Mouse (Mus musculus) hindbrain, embryonic 11.5 days (tissue): ENCODE data around the gene Ruvbl2. TPM values are rescaled to one million over a fixed set of nuclear protein-coding genes. Genes with fewer than 3 reads are reported as not detected.
A peak's percentile ranks its signal among the peaks of the same experiment; 100 is the strongest.
"Not testable (repeated sequence)": the region's sequence is repeated elsewhere in the genome, so short reads cannot be mapped to it uniquely, and the experiment has no call there.

Experiments used
- ATAC-seq: fragments of 200-750 bp; cut with Nextera tagmentation; 2 replicates; pipeline ENCODE4 v1.8.0; 2017; ENCODE audit warnings: mild to moderate bottlenecking, moderate TSS enrichment, moderate library complexity; ENCODE audit not compliant: low FRiP score
- DNase-seq: peaks from one replicate; pipeline ENCODE4 v3.0.0-alpha.2; 2015; ENCODE audit warnings: low spot score
- H3K27ac ChIP-seq: fragments of 300-500 bp; sonication (generic); 2 replicates; pipeline ENCODE4 v1.5.1; 2014; ENCODE audit warnings: mild to moderate bottlenecking, low read depth, low read length
- H3K27me3 ChIP-seq: fragments of 300-500 bp; sonication (generic); 2 replicates; pipeline ENCODE4 v1.6.1; 2014; ENCODE audit warnings: mild to moderate bottlenecking, low read length, moderate library complexity, mixed read lengths; ENCODE audit not compliant: control insufficient read depth, insufficient read depth
- H3K36me3 ChIP-seq: fragments of 300-500 bp; sonication (generic); 2 replicates; pipeline ENCODE4 v1.6.1; 2014; ENCODE audit warnings: mild to moderate bottlenecking, low read length, moderate library complexity, mixed read lengths; ENCODE audit not compliant: control insufficient read depth, insufficient read depth
- H3K4me1 ChIP-seq: fragments of 300-500 bp; sonication (generic); replicated peaks from 2 replicates; pipeline ENCODE4 v1.6.1; 2014; ENCODE audit warnings: low read length, mixed read lengths; ENCODE audit not compliant: control insufficient read depth, insufficient read depth
- H3K4me2 ChIP-seq: fragments of 300-500 bp; sonication (generic); replicated peaks from 2 replicates; pipeline ENCODE4 v1.6.1; 2014; ENCODE audit warnings: mild to moderate bottlenecking, low read depth, low read length
- H3K4me3 ChIP-seq: fragments of 300-500 bp; sonication (generic); 2 replicates; pipeline ENCODE4 v1.5.1; 2014; ENCODE audit warnings: low read depth, low read length
- H3K9ac ChIP-seq: fragments of 300-500 bp; sonication (generic); 2 replicates; pipeline ENCODE4 v1.6.1; 2014; ENCODE audit warnings: low read depth, low read length
- H3K9me3 ChIP-seq: fragments of 300-500 bp; sonication (generic); 2 replicates; pipeline ENCODE4 v1.6.1; 2016; ENCODE audit warnings: low read length; ENCODE audit not compliant: control insufficient read depth
- WGBS: fragments of 180-500 bp; shearing (Covaris S2); extraction: QIAGEN DNeasy Blood & Tissue Kit; methylation state at CpG from one replicate; pipeline ENCODE4 v1.1.7; 2014; 5-methylcytosine and 5-hydroxymethylcytosine counted together
- polyA plus RNA-seq: library from polyadenylated mRNA; unstranded; fragments of >200 nt; fragmentation: Nextera tagmentation; extraction: Ambion mirVana; gene quantifications from 2 replicates; pipeline ENCODE4 v1.2.1, GENCODE M21; 2014

Gene Ruvbl2
- polyA plus RNA-seq, 1 experiment from 2014 or later, result 178 TPM

DNA sequence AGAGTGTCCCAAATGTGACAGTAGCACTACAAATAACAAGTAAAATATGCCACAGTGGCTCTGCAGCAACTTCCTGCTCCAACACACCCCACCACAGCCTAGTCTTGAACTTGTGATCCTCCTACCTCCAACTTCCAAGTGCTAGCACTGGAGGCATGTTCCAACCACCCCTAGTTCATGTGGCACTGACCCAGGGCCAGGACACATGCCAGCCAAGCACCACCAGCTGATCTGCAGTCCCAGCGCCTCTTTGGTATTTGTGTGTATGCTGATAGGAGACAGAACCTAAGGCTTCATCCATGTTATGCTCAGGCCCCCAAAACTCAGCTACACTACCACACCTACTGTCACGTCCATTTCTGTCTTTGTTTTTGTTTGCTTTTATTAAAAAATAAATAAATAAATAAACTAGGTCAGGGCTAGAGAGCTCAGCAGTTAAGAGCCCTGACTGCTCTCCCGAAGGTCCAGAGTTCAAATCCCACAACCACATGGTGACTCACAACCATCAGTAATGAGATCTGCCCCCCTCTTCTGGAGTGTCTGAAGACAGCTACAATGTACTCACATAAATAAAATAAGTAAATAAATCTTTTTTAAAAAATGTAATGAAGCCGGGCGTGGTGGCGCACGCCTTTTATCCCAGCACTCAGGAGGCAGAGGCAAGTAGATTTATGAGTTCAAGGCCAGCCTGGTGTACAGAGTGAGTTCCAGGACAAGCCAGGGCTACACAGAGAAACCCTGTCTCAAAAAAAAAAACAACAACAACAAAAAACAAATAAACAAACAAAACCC, 26.3 kb upstream of the Ruvbl2 start:
- peaks cover 11% of the 10 kb centered on the region for H3K4me1 ChIP-seq
- ATAC-seq, result no peak
- no peaks in the 10 kb centered on the region for H3K9me3 ChIP-seq
- H3K27ac ChIP-seq, result no peak overlapping the region
- H3K9ac ChIP-seq, result no peak overlapping the region
- H3K27me3 ChIP-seq, result no peaks in the 10 kb centered on the region
- peaks cover 9% of the 10 kb centered on the region; the same call in 1 of the 2 replicates for H3K36me3 ChIP-seq
- H3K4me3 ChIP-seq, result no peak overlapping the region
- H3K4me2 ChIP-seq, result no peak overlapping the region
- 96% methylated on average over 7 of the region's 7 CpGs for WGBS
- no peak for DNase-seq

DNA sequence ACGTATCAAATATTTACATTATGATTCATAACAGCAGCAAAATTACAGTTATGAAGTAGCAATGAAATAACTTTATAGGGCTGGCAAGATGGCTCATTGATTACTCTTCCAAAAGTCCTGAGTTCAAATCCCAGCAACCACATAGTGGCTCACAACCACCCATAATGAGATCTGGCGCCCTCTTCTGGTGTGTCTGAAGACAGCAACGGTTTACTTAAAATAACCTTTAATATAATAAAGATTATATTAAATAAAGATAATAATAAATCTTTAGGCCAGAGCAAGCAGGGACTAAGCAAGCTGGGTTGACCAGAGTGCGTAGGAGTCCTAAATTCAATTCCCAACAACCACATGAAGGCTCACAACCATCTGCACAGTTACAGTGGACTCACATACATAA, 25.0 kb upstream of the Ruvbl2 start:
- not testable (repeated sequence) for DNase-seq, ATAC-seq, H3K4me3 ChIP-seq, H3K27me3 ChIP-seq, H3K27ac ChIP-seq, H3K9ac ChIP-seq, H3K9me3 ChIP-seq, H3K36me3 ChIP-seq, H3K4me2 ChIP-seq
- peaks cover 11% of the 10 kb centered on the region for H3K4me1 ChIP-seq
- 80% methylated on average over 4 of the region's 4 CpGs for WGBS

DNA sequence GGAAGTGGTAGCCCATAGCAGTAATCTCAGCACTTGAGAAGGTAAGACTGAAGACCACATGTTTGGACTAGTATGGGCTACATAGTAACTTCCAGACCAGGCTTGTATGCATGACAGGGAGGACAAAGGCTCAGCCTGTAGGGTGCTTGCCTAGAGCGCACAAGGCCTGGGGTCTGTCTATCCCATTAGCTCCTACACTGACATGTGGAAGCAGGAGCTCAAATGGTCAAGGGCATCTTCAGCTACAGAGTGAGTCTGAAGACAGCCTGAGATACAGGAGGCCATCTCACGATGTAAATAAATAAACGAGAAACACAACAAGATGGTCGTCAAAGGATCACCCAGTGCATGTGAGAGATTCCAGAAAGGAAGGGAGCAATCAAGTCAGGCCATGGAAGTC, 24.4 kb upstream of the Ruvbl2 start:
- Histone ChIP-seq H3K9me3 (no peaks in the 10 kb centered on the region), H3K27ac (no peak overlapping the region), H3K4me3 (no peak overlapping the region), H3K9ac (no peak overlapping the region), H3K4me2 (no peak overlapping the region), H3K27me3 (no peaks in the 10 kb centered on the region), H3K36me3 (peaks cover 9% of the 10 kb centered on the region; the same call in 1 of the 2 replicates), H3K4me1 (peaks cover 14% of the 10 kb centered on the region)
- no peak for ATAC-seq
- 91% methylated on average over 4 of the region's 4 CpGs for WGBS
- no peak for DNase-seq

DNA sequence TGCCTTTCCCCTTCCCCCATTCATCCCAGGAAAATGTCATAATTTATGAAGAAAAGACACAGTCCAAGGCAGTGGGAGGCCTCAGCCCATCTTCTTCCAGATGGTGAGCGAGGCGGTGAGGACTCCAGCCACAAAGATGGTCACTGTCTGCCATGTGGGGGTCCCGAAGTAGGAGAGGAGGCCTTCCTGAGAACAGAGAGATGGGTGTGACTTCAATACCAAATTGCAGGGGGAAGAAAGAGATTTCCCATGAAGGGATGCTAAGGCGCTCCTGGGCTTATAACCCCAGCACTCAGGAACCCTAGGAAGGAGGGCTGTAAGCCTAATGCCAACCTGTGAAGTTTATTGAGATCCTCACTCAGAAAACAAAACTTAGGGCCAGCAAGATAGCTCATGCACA, 23.9 kb upstream of the Ruvbl2 start:
- WGBS, result 93% methylated on average over 4 of the region's 4 CpGs
- H3K9me3 ChIP-seq, result no peaks in the 10 kb centered on the region
- no peak overlapping the region for H3K4me3 ChIP-seq
- no peak for ATAC-seq
- peaks cover 19% of the 10 kb centered on the region for H3K4me1 ChIP-seq
- no peak overlapping the region for H3K4me2 ChIP-seq
- H3K27ac ChIP-seq, result 0 out of 2 replicates have a peak overlapping the region, but pooled peaks have one; percentile 84
- H3K36me3 ChIP-seq, result peaks cover 11% of the 10 kb centered on the region; the same call in 1 of the 2 replicates
- no peak overlapping the region for H3K9ac ChIP-seq
- no peak for DNase-seq
- H3K27me3 ChIP-seq, result no peaks in the 10 kb centered on the region

DNA sequence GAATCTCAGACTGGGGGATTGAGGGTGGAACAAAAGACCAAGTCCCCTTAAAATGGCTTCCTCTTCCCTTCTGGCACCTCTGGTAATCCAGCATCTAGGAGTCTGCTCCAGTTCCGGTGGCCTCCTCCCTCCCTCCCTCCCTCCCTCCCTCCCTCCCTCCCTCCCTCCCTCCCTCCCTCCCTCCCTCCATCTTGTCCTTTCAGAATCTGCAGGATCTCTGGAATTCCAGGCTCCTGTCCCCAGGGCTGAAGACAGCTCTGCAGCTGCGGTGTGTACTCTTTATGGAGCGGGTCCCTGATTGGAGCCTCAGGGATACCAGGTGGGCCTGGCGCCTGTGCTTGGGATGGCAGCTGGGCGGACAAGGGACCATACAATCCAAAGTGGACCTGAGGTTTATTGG, 23.4 kb upstream of the Ruvbl2 start:
- 64% methylated on average over 5 of the region's 5 CpGs for WGBS
- Histone ChIP-seq H3K4me1 (peaks cover 19% of the 10 kb centered on the region), H3K9me3 (no peaks in the 10 kb centered on the region), H3K27ac (peak overlapping the region; percentile 84), H3K4me2 (no peak overlapping the region), H3K4me3 (no peak overlapping the region), H3K36me3 (peaks cover 11% of the 10 kb centered on the region; the same call in 1 of the 2 replicates), H3K9ac (no peak overlapping the region; the same call in 1 of the 2 replicates), H3K27me3 (no peaks in the 10 kb centered on the region)
- ATAC-seq, result no peak
- DNase-seq, result no peak

DNA sequence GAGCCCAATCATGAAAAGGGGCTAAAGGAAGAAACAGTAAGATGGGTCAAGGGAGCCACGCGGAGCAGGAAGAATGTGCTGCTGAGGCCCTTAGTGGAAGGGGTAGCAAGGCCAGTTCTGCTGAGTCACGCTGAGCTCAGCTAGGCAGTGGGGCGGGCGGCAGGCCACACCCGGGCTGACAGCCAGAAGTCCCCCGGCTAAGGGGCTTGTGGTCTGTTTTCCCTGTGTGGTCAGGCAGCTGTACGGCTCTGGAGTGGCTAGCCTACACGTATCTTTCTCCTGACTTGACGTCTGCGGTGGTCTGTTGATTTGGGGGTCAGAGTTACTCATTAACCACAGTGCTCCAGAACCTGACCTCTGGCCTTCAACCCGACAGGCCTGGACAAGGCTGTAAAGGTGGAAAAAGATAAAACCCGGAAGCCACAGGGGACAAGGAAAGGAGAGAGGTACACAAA, 23.0 kb upstream of the Ruvbl2 start:
- peak overlapping the region; percentile 7; the same call in 1 of the 2 replicates for H3K4me2 ChIP-seq
- 24% methylated on average over 13 of the region's 13 CpGs for WGBS
- no peaks in the 10 kb centered on the region for H3K9me3 ChIP-seq
- ATAC-seq (no peak), DNase-seq (peak; percentile 45)
- H3K36me3 ChIP-seq, result peaks cover 11% of the 10 kb centered on the region; the same call in 1 of the 2 replicates
- H3K4me3 ChIP-seq, result no peak overlapping the region
- peak overlapping the region; percentile 84 for H3K27ac ChIP-seq
- H3K4me1 ChIP-seq, result peaks cover 19% of the 10 kb centered on the region
- peak overlapping the region; percentile 25; the same call in 1 of the 2 replicates for H3K9ac ChIP-seq
- no peaks in the 10 kb centered on the region for H3K27me3 ChIP-seq

DNA sequence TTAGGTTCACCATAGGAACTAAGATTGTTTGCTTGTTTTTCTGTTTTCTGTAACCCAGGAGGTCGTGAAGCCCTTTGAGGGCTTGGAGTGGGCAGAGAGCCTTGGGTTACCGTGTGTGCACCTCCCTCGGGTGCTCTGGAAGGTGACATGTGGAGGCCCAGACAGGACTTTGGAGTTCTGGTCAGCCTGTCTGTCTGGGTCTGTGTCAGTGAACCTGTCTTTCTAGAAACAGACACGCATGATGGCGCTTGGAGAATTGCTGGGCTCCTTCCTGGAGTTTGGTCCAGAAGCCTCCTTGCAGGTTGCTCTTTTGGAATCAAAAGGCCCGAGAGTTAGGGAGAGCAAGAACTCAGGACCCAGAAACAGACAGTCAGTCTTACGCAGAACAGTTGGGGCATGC, 22.5 kb upstream of the Ruvbl2 start:
- 76% methylated on average over 7 of the region's 7 CpGs for WGBS
- H3K9ac ChIP-seq, result peak overlapping the region; percentile 59
- H3K27ac ChIP-seq, result peak overlapping the region; percentile 84
- peaks cover 11% of the 10 kb centered on the region; the same call in 1 of the 2 replicates for H3K36me3 ChIP-seq
- H3K4me2 ChIP-seq, result peak overlapping the region; percentile 49
- peak overlapping the region; percentile 84 for H3K4me3 ChIP-seq
- peaks cover 17% of the 10 kb centered on the region for H3K4me1 ChIP-seq
- no peaks in the 10 kb centered on the region for H3K27me3 ChIP-seq
- no peak for DNase-seq
- no peaks in the 10 kb centered on the region for H3K9me3 ChIP-seq
- ATAC-seq, result no peak

DNA sequence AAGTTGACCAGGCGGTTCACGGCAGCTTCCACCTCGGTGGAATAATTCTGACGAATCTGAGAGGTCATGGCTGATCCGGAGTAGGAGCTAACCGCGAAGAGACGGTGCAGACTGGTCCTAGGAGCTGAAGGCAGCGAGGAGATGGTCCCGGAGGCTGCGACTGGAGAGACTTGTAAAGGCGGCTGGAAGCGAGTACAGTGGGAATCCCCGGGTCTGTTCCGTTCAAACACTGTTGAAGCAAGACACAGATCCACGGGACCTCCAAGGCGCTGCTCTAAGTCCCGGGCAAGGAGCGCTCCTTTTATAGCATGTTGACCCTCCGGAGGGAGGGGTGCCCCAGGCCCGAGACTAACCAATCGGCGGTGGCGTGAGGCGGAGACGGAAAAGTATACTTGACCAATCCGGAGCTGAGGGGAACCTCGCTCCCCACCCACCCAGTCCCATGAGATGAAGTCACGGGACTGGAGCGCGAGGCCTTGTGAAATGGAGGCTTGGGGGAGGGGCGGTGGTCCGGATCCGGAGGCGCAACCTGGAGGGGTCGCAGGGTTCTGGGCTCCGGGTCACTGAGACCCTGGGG, 21.8 kb upstream of the Ruvbl2 start, which contains the start of gene Ftl1:
Gene Ftl1 (minus strand): TSS at position 321 of the 577 bp plus-strand sequence.
- H3K36me3 ChIP-seq, H3K9me3 ChIP-seq, H3K27me3 ChIP-seq: not testable (repeated sequence)
- under 1% methylated on average over 26 of the region's 37 CpGs for WGBS
- Histone ChIP-seq H3K4me2 (peak within 1 kb of the TSS; percentile 64), H3K4me1 (peaks cover 16% of the 10 kb centered on the region), H3K9ac (peak within 1 kb of the TSS; percentile 92), H3K4me3 (peak within 1 kb of the TSS; percentile 84), H3K27ac (peak within 1 kb of the TSS; percentile 84)
- ATAC-seq (peak; percentile 96), DNase-seq (peak; percentile 98)
